Mouse (Mus musculus) ovary, adult 2 months (tissue): ENCODE data around the gene Gm7995. TPM values are rescaled to one million over a fixed set of nuclear protein-coding genes. Genes with fewer than 3 reads are reported as not detected.

Source experiments
- polyA plus RNA-seq: library from polyadenylated mRNA; depleted of rRNA; stranded (reverse); fragments of >200 nt; gene quantifications from 2 replicates; pipeline ENCODE4 v1.2.3, GENCODE M21; 2012; rRNA removed

The Gm7995 gene
- not detected in 2 replicates for polyA plus RNA-seq

GRCm38 (mm10) chr14:42309910-42310309, at the start of gene Gm7995:
Gm7995 (plus strand) TSS chr14:42310210.

GRCm38 (mm10) chr14:42297258-42297657, 12.8 kb upstream of the Gm7995 start, which contains the start of gene Gm9611:
Gm9611 (minus strand) TSS chr14:42297358.

Other genes with a start within 250 kb of the Gm7995 start
- gene Gm7951, start 192.8 kb upstream of the Gm7995 start, polyA plus RNA-seq = not detected in 2 replicates
- not detected in 2 replicates for gene Gm17027, start 147.6 kb upstream of the Gm7995 start, polyA plus RNA-seq
- not detected in 2 replicates for gene Gm3573, start 119.4 kb upstream of the Gm7995 start, polyA plus RNA-seq
- not detected in 2 replicates for gene Gm17026, start 50.2 kb upstream of the Gm7995 start, polyA plus RNA-seq
- not detected in 2 replicates for gene Gm9611, start 12.9 kb upstream of the Gm7995 start, polyA plus RNA-seq
- not detected in 2 replicates for gene Gm8005, start 129.5 kb downstream of the Gm7995 start, polyA plus RNA-seq
- gene Gm8011, start 153.7 kb downstream of the Gm7995 start, polyA plus RNA-seq = not detected in 2 replicates
- gene Gm8020, start 192.1 kb downstream of the Gm7995 start, polyA plus RNA-seq = not detected in 2 replicates
- gene Gm8024, start 214.1 kb downstream of the Gm7995 start, polyA plus RNA-seq = not detected in 2 replicates